Mouse (Mus musculus) hindbrain, embryonic 15.5 days (tissue): ENCODE data around the gene Lrp3. TPM values are rescaled to one million over a fixed set of nuclear protein-coding genes. Genes with fewer than 3 reads are reported as not detected.
"Not testable (repeated sequence)": the region's sequence is repeated elsewhere in the genome, so short reads cannot be mapped to it uniquely, and the experiment has no call there.

Experiments
- ATAC-seq: fragments of 200-750 bp; cut with Nextera tagmentation; 2 replicates; pipeline ENCODE4 v1.8.0; 2017; ENCODE audit warnings: low read depth, moderate number of reproducible peaks, moderate TSS enrichment; ENCODE audit not compliant: low FRiP score
- H3K27ac ChIP-seq: fragments of 300-500 bp; sonication (generic); replicated peaks from 2 replicates; pipeline ENCODE4 v1.5.1; 2015; ENCODE audit warnings: mild to moderate bottlenecking, inconsistent platforms
- H3K27me3 ChIP-seq: fragments of 300-500 bp; sonication (generic); 2 replicates; pipeline ENCODE4 v1.6.1; 2015; ENCODE audit warnings: control low read depth, inconsistent platforms
- H3K36me3 ChIP-seq: fragments of 300-500 bp; sonication (generic); 2 replicates; pipeline ENCODE4 v1.6.1; 2015; ENCODE audit warnings: control low read depth, inconsistent platforms
- H3K4me1 ChIP-seq: fragments of 300-500 bp; sonication (generic); replicated peaks from 2 replicates; pipeline ENCODE4 v1.6.1; 2015; ENCODE audit warnings: control low read depth, inconsistent platforms
- H3K4me2 ChIP-seq: fragments of 300-500 bp; sonication (generic); 2 replicates; pipeline ENCODE4 v1.6.1; 2015; ENCODE audit warnings: moderate library complexity, mild to moderate bottlenecking, inconsistent platforms
- H3K4me3 ChIP-seq: fragments of 300-500 bp; sonication (generic); 2 replicates; pipeline ENCODE4 v1.5.1; 2015; ENCODE audit warnings: mild to moderate bottlenecking, inconsistent platforms
- H3K9ac ChIP-seq: fragments of 300-500 bp; sonication (generic); 2 replicates; pipeline ENCODE4 v1.6.1; 2015; ENCODE audit warnings: inconsistent platforms
- H3K9me3 ChIP-seq: fragments of 300-500 bp; sonication (generic); 2 replicates; pipeline ENCODE4 v1.6.1; 2016; ENCODE audit warnings: control low read depth, inconsistent platforms
- WGBS: fragments of 180-500 bp; shearing (Covaris S2); methylation state at CpG from one replicate; pipeline ENCODE4 v1.1.7; 2015; 5-methylcytosine and 5-hydroxymethylcytosine counted together
- polyA plus RNA-seq: library from polyadenylated mRNA; unstranded; fragments of >200 nt; fragmentation: Nextera tagmentation; extraction: Ambion mirVana; gene quantifications from 2 replicates; pipeline ENCODE4 v1.2.1, GENCODE M21; 2015

The Lrp3 gene
- 28.3 and 30.6 TPM in 2 replicates for polyA plus RNA-seq

DNA sequence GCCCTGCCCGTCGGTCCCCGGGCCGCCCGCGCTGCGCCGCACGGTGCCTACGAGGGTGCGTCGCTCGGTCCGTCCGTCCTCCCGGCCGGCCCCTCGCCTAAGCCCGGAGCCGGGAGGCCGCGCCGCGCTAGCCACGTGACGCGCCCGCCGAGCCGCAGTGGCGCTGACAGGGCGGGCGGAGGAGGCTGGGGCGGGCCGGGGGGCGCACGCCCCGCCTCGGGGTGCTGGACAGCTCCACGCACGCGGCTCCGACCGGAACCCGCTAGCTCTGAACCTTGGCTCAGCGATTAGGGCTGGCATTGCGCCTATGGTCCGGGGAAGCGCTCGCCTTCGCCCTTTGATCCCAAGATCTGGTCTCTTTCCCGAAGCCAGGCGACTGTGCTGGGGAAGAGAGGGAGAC lies at the start of gene Lrp3:
Lrp3 (minus strand) TSS at position 274 of the 400 bp plus-strand sequence.
- H3K4me2 ChIP-seq = peak within 1 kb of the TSS; percentile 61
- peaks cover 28% of the 10 kb centered on the region for H3K4me1 ChIP-seq
- no peaks in the 10 kb centered on the region for H3K27me3 ChIP-seq
- under 1% methylated on average over 49 of the region's 53 CpGs for WGBS
- H3K36me3 ChIP-seq = peaks cover 25% of the 10 kb centered on the region
- ATAC-seq = peak; percentile 92
- peak within 1 kb of the TSS; percentile 88 for H3K4me3 ChIP-seq
- H3K9ac ChIP-seq = peak within 1 kb of the TSS; percentile 95
- H3K27ac ChIP-seq = peak within 1 kb of the TSS; percentile 92
- H3K9me3 ChIP-seq = no peaks in the 10 kb centered on the region

DNA sequence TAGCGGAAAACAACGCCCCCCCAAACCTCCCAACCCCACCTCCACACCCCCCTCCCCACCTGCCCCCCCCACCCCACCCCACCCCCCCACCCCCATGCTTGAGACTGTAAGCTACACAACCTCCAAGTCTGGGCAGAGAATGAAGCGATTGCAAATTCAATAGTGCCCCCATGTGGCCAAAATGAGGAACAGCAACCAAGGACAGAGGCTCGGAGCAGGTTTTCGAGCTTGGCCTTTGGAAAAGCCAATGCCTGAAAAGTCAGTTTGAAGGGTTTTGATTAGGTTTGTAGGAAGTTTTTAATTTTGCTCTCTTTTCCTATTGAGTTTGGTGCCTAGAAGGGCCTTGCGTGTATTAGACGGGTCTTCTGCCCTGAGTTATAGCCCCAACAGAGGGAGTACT lies 49.4 kb upstream of the Lrp3 start:
- Histone ChIP-seq H3K4me1 (peaks cover 4% of the 10 kb centered on the region; the same call in 1 of the 2 replicates), H3K9ac (no peak overlapping the region), H3K27ac (no peak overlapping the region), H3K36me3 (no peaks in the 10 kb centered on the region), H3K27me3 (no peaks in the 10 kb centered on the region), H3K4me3 (no peak overlapping the region), H3K4me2 (no peak overlapping the region), H3K9me3 (no peaks in the 10 kb centered on the region)
- 14% methylated on average over 7 of the region's 7 CpGs for WGBS
- ATAC-seq = no peak

DNA sequence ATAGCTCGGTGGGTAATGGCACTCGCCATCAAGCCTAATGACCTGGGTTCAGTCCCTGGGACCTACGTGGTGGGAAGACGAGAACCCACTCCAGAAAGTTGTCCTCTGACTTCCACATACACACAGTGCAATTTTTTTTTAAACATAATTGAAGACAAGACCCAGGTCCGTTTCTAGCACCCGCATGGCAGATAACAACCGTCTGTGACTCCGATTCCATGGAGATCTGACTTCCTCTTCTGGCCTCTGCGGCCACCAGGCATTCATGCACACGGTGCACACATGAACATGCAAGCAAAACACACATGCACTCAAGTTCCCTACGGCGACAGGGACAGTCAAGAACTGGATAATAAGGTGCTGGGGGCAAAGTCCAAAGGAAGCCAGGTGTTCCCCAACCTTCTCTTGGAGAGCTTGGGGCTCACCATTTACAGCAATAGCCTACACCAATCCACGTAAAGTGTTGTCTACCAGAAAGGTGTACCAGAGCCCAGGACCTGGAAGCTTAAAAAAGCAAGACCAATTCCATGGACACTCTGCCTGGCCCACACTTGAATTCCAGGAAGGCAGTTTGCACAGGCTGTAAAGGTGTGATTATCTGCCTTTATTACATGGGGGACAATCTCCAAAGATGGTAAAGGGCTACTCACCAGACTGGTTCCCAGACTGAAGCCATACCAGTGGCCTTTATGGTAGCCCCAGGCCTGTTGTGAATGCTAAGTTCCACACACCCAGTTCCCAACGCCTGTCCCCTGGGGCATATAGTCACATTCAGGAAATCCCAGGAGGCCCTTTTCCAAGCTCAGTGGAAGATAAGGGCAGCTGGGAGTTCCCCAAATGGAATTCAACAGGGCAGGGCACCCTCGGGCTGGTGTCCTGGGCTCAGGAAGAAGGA lies 48.5 kb upstream of the Lrp3 start:
- no peak for ATAC-seq
- Histone ChIP-seq H3K36me3 (no peaks in the 10 kb centered on the region), H3K4me3 (no peak overlapping the region), H3K27ac (no peak overlapping the region), H3K9me3 (no peaks in the 10 kb centered on the region), H3K27me3 (no peaks in the 10 kb centered on the region), H3K4me2 (no peak overlapping the region), H3K9ac (no peak overlapping the region), H3K4me1 (no peaks in the 10 kb centered on the region)
- WGBS = 89% methylated on average over 15 of the region's 15 CpGs

- Histone ChIP-seq H3K27me3 (no peaks in the 10 kb centered on the region), H3K36me3 (no peaks in the 10 kb centered on the region), H3K9ac (no peak overlapping the region), H3K4me3 (no peak overlapping the region), H3K4me2 (no peak overlapping the region), H3K27ac (no peak overlapping the region), H3K4me1 (no peaks in the 10 kb centered on the region), H3K9me3 (no peaks in the 10 kb centered on the region)
- ATAC-seq = no peak
- 88% methylated on average over 8 of the region's 8 CpGs for WGBS
Measured at GRCm38 (mm10) chr7:35259384-35259783, 44.1 kb upstream of the Lrp3 start.

DNA sequence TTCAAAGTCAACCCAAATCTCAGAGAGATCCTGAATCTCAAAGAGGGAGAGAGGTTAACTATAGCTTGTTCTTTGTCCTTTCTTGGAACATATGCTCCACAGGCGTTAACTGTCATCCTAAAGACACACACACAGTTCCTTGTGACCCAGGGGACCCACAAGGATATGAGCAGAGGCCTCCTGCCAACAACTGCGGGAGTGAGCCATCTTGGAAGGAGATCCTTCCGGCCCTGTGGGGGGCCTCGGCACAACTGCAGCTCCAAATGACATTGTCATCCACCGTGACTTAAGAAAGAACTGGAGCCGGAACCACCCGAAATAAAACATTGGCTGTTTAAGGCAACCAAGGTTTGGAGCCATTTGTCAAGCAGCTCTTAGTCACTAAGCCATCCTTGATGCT lies 43.0 kb upstream of the Lrp3 start:
- Histone ChIP-seq H3K27ac (no peak overlapping the region), H3K27me3 (no peaks in the 10 kb centered on the region), H3K4me1 (no peaks in the 10 kb centered on the region), H3K9me3 (no peaks in the 10 kb centered on the region), H3K4me3 (no peak overlapping the region), H3K36me3 (no peaks in the 10 kb centered on the region), H3K4me2 (no peak overlapping the region), H3K9ac (no peak overlapping the region)
- no peak for ATAC-seq
- 55% methylated on average over 7 of the region's 7 CpGs for WGBS

- Histone ChIP-seq H3K27ac (0 out of 2 replicates have a peak overlapping the region, but pooled peaks have one; percentile 53), H3K27me3 (no peaks in the 10 kb centered on the region), H3K36me3 (no peaks in the 10 kb centered on the region), H3K4me1 (0 out of 2 replicates have a peak, but pooled peaks cover 5% of the 10 kb centered on the region), H3K9me3 (no peaks in the 10 kb centered on the region), H3K9ac (peak overlapping the region; percentile 33; the same call in 1 of the 2 replicates), H3K4me2 (peak overlapping the region; percentile 56), H3K4me3 (peak overlapping the region; percentile 28)
- 3% methylated on average over 13 of the region's 13 CpGs for WGBS
- peak; percentile 77; the same call in 1 of the 2 replicates for ATAC-seq
Measured at GRCm38 (mm10) chr7:35252041-35252558, 36.8 kb upstream of the Lrp3 start.

GRCm38 (mm10) chr7:35237935-35238334 lies 22.6 kb upstream of the Lrp3 start:
- not testable (repeated sequence) for H3K9me3 ChIP-seq, ATAC-seq, H3K27me3 ChIP-seq, H3K4me3 ChIP-seq, H3K4me2 ChIP-seq, H3K9ac ChIP-seq, H3K36me3 ChIP-seq, H3K27ac ChIP-seq
- peaks cover 14% of the 10 kb centered on the region for H3K4me1 ChIP-seq
- WGBS = 81% methylated on average over 3 of the region's 3 CpGs

DNA sequence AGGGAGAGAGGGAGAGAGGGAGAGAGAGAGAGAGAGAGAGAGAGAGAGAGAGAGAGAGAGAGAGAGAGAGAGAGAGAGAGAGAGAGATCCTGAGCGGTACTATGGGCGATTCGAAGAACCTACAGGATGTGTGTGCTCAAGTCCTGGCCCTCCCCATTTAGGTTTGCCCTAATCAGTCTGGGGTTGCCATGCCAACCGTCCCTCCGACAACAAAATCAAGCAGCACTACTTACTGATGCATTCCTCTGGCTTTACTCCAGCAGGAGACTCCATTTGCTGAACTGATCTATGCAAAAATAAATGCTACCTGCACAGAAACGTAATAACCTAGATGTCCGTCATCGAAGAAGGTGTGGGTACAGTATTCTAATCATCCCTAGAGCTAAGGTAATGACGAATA lies 20.0 kb upstream of the Lrp3 start:
- ATAC-seq = peak; percentile 70
- no peaks in the 10 kb centered on the region for H3K36me3 ChIP-seq
- no peaks in the 10 kb centered on the region for H3K27me3 ChIP-seq
- H3K4me3 ChIP-seq = peak overlapping the region; percentile 66
- peak overlapping the region; percentile 56 for H3K4me2 ChIP-seq
- no peaks in the 10 kb centered on the region for H3K9me3 ChIP-seq
- H3K9ac ChIP-seq = peak overlapping the region; percentile 32; the same call in 1 of the 2 replicates
- 13% methylated on average over 9 of the region's 9 CpGs for WGBS
- H3K4me1 ChIP-seq = peaks cover 14% of the 10 kb centered on the region
- H3K27ac ChIP-seq = peak overlapping the region; percentile 79

DNA sequence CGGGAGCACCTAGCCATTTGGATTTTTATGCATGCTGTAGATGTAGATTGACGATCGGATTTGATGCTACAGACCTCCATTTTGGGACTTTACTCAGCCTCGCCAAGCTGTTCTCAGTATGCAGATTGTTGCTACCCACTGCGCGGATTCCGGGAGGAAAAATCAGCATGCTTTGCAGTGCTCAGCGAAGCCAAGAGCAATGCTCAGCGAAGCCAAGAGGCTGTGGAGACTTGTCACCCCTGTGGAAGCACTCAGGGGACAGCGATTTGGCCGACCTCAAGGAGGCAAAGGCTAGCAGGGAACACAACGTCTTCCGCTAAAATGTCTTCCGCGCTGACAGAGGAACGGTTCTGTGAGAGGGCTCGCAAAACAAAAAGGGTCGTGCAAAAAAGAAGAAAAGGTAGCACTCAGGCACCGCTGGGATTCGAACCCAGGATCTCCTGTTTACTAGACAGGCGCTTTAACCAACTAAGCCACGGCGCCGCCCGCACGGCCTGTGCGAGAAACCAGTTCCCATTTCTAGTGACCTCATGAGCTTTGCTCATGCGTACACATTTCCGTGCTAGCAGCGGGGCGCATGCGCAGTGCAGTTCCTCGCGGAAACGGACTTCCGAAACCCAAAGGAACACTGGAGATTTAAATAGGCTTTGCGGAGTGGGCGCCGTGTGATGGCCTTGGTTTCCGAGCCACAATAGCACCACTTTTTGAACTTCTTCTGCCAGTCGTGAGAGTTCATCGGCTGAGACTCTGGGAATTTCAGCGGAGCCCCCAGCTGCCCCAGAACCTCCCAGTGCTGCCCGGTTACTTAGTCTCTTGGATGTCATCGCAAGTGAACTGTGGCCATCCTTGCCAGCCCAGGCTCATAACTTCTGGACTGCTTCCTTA lies 19.3 kb upstream of the Lrp3 start:
- Histone ChIP-seq H3K4me1 (peaks cover 14% of the 10 kb centered on the region), H3K9me3 (no peaks in the 10 kb centered on the region), H3K4me2 (peak overlapping the region; percentile 58), H3K27me3 (no peaks in the 10 kb centered on the region), H3K27ac (peak overlapping the region; percentile 97), H3K36me3 (no peaks in the 10 kb centered on the region), H3K4me3 (peak overlapping the region; percentile 66), H3K9ac (peak overlapping the region; percentile 59)
- peak; percentile 94 for ATAC-seq
- WGBS = under 1% methylated on average over 45 of the region's 45 CpGs

GRCm38 (mm10) chr7:35233861-35234260 lies 18.6 kb upstream of the Lrp3 start:
- Histone ChIP-seq H3K4me3 (peak overlapping the region; percentile 66), H3K36me3 (no peaks in the 10 kb centered on the region), H3K9me3 (no peaks in the 10 kb centered on the region), H3K9ac (peak overlapping the region; percentile 59), H3K27ac (peak overlapping the region; percentile 97), H3K4me2 (peak overlapping the region; percentile 58), H3K27me3 (no peaks in the 10 kb centered on the region), H3K4me1 (peaks cover 14% of the 10 kb centered on the region)
- WGBS = 37% methylated on average over 12 of the region's 12 CpGs
- no peak for ATAC-seq

DNA sequence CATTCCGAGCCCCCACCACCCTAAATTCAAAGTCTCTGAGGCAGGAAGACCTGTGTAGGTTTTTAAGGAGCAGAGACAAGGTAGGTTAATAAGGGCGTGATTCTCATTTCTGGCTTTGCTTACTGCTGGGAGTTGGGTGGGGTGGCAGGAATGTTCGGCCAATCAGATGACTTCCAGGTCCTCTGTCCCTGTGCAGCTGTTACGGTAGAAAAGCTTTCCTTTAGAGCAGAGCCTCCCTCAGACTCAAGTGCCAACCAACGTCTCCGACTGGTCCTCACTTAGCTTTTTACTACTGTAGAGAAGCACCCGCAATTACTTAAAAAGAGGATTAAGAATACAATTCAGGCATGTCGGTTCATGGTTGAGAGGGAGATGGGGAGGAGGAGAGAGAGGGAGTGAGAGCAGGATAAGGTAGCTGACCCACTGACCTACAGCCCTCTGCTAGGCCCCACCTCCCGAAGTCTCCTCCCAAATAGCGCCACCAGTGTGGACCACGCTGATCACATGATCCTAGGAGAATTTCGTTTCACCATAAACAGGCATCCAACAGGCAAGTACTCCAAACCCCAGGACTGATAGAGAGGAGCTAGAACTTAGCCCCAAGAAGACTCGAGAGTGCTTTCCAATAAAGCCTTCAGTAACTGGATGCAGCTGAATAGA lies 17.6 kb upstream of the Lrp3 start:
- no peak overlapping the region for H3K4me3 ChIP-seq
- 35% methylated on average over 13 of the region's 13 CpGs for WGBS

More for the DNA sequence above, 17.6 kb upstream of the Lrp3 start:
- Histone ChIP-seq H3K9me3 (no peaks in the 10 kb centered on the region), H3K4me1 (peaks cover 14% of the 10 kb centered on the region), H3K36me3 (no peaks in the 10 kb centered on the region), H3K27ac (no peak overlapping the region), H3K9ac (no peak overlapping the region), H3K27me3 (no peaks in the 10 kb centered on the region), H3K4me2 (no peak overlapping the region)
- ATAC-seq = no peak
